Mouse (Mus musculus) forebrain, embryonic 14.5 days (tissue): ENCODE measurements at regions not wholly inside any gene's neighbourhood (a gene's known extent, or its start where the extent isn't known, plus 50 kb on each side); places are given as distances from the start of the nearest gene placed in this dataset.

Experiments
- ATAC-seq: fragments of 200-750 bp; cut with Nextera tagmentation; 2 replicates; pipeline ENCODE4 v1.8.0; 2017; ENCODE audit warnings: mild to moderate bottlenecking, moderate library complexity
- DNase-seq: peaks from one replicate; pipeline ENCODE4 v3.0.0-alpha.2; 2015; ENCODE audit warnings: low spot score
- H3K27ac ChIP-seq: fragments of 300-500 bp; sonication (generic); 2 replicates; pipeline ENCODE4 v1.5.1; 2014; ENCODE audit warnings: low read depth, mild to moderate bottlenecking, control low read depth, low read length, moderate library complexity
- H3K27me3 ChIP-seq: fragments of 300-500 bp; sonication (generic); replicated peaks from 2 replicates; pipeline ENCODE4 v1.6.1; 2014; ENCODE audit warnings: low read length, control low read depth, mixed read lengths; ENCODE audit not compliant: control insufficient read depth, insufficient read depth
- H3K36me3 ChIP-seq: fragments of 300-500 bp; sonication (generic); 2 replicates; pipeline ENCODE4 v1.6.1; 2014; ENCODE audit warnings: low read length, control low read depth; ENCODE audit not compliant: control insufficient read depth, insufficient read depth
- H3K4me1 ChIP-seq: fragments of 300-500 bp; sonication (generic); 2 replicates; pipeline ENCODE4 v1.6.1; 2014; ENCODE audit warnings: antibody characterized with exemption, low read length, control low read depth; ENCODE audit not compliant: control insufficient read depth, insufficient read depth
- H3K4me2 ChIP-seq: fragments of 300-500 bp; sonication (generic); 2 replicates; pipeline ENCODE4 v1.6.1; 2014; ENCODE audit warnings: mild to moderate bottlenecking, control low read depth, low read length
- H3K4me3 ChIP-seq: fragments of 300-500 bp; sonication (generic); 2 replicates; pipeline ENCODE4 v1.5.1; 2014; ENCODE audit warnings: low read depth, low read length, control low read depth
- H3K9ac ChIP-seq: fragments of 300-500 bp; sonication (generic); 2 replicates; pipeline ENCODE4 v1.6.1; 2014; ENCODE audit warnings: mild to moderate bottlenecking, low read length, control low read depth, moderate library complexity
- H3K9me3 ChIP-seq: fragments of 300-500 bp; sonication (generic); replicated peaks from 2 replicates; pipeline ENCODE4 v1.6.1; 2016; ENCODE audit warnings: low read length, control low read depth, mixed read lengths; ENCODE audit not compliant: control insufficient read depth
- WGBS: fragments of 180-500 bp; shearing (Covaris S2); extraction: QIAGEN DNeasy Blood & Tissue Kit; methylation state at CpG from one replicate; pipeline ENCODE4 v1.1.7; 2014; 5-methylcytosine and 5-hydroxymethylcytosine counted together

- Histone ChIP-seq H3K4me1 (no peaks in the 10 kb centered on the region), H3K36me3 (no peaks in the 10 kb centered on the region), H3K4me2 (no peak overlapping the region), H3K9me3 (no peaks in the 10 kb centered on the region), H3K27ac (no peak overlapping the region), H3K4me3 (no peak overlapping the region), H3K27me3 (no peaks in the 10 kb centered on the region), H3K9ac (no peak overlapping the region)
- DNase-seq (peak; percentile 47), ATAC-seq (peak; percentile 60; the same call in 1 of the 2 replicates)
- WGBS, result 31% methylated on average over 2 of the region's 2 CpGs
Observed at GRCm38 (mm10) chrX:96019556-96019955, 62.8 kb upstream of the Las1l start.

- Histone ChIP-seq H3K27me3 (no peaks in the 10 kb centered on the region), H3K4me1 (no peaks in the 10 kb centered on the region), H3K4me2 (no peak overlapping the region), H3K9ac (no peak overlapping the region), H3K36me3 (no peaks in the 10 kb centered on the region), H3K9me3 (no peaks in the 10 kb centered on the region), H3K4me3 (no peak overlapping the region), H3K27ac (no peak overlapping the region)
- WGBS, result 74% methylated on average over 3 of the region's 3 CpGs
- DNase-seq (no peak), ATAC-seq (no peak)
Observed at GRCm38 (mm10) chrX:96020407-96020806, 63.6 kb upstream of the Las1l start.

- no peaks in the 10 kb centered on the region for H3K9me3 ChIP-seq
- ATAC-seq (no peak), DNase-seq (no peak)
- no peaks in the 10 kb centered on the region for H3K36me3 ChIP-seq
- H3K4me3 ChIP-seq, result no peak overlapping the region
- no peak overlapping the region for H3K9ac ChIP-seq
- no peaks in the 10 kb centered on the region for H3K4me1 ChIP-seq
- H3K27ac ChIP-seq, result no peak overlapping the region
- no peaks in the 10 kb centered on the region for H3K27me3 ChIP-seq
- WGBS, result 95% methylated on average over 3 of the region's 3 CpGs
- H3K4me2 ChIP-seq, result no peak overlapping the region
Observed at GRCm38 (mm10) chrX:96025374-96025773, 68.6 kb upstream of the Las1l start.

GRCm38 (mm10) chrX:96025876-96026275, 69.1 kb upstream of the Las1l start:
- WGBS, result 85% methylated on average over 5 of the region's 5 CpGs
- H3K36me3 ChIP-seq, result no peaks in the 10 kb centered on the region
- no peak overlapping the region for H3K9ac ChIP-seq
- DNase-seq (no peak), ATAC-seq (no peak)
- no peaks in the 10 kb centered on the region for H3K27me3 ChIP-seq
- H3K27ac ChIP-seq, result no peak overlapping the region
- H3K4me3 ChIP-seq, result no peak overlapping the region
- H3K4me1 ChIP-seq, result no peaks in the 10 kb centered on the region
- H3K4me2 ChIP-seq, result no peak overlapping the region
- no peaks in the 10 kb centered on the region for H3K9me3 ChIP-seq

- Histone ChIP-seq H3K36me3 (no peaks in the 10 kb centered on the region), H3K9me3 (no peaks in the 10 kb centered on the region), H3K4me3 (no peak overlapping the region), H3K4me2 (no peak overlapping the region), H3K4me1 (no peaks in the 10 kb centered on the region), H3K27ac (no peak overlapping the region), H3K9ac (no peak overlapping the region), H3K27me3 (no peaks in the 10 kb centered on the region)
- 75% methylated on average over 5 of the region's 5 CpGs for WGBS
- DNase-seq, result no peak
- no peak for ATAC-seq
Observed at GRCm38 (mm10) chrX:96031591-96031990, 64.3 kb upstream of the Msn start.

GRCm38 (mm10) chrX:96035307-96035706, 60.5 kb upstream of the Msn start:
- no peaks in the 10 kb centered on the region for H3K36me3 ChIP-seq
- H3K27ac ChIP-seq, result no peak overlapping the region
- H3K9me3 ChIP-seq, result no peaks in the 10 kb centered on the region
- no peaks in the 10 kb centered on the region for H3K4me1 ChIP-seq
- H3K9ac ChIP-seq, result no peak overlapping the region
- ATAC-seq, result no peak
- no peak overlapping the region for H3K4me3 ChIP-seq
- no peak for DNase-seq
- no peak overlapping the region for H3K4me2 ChIP-seq
- no peaks in the 10 kb centered on the region for H3K27me3 ChIP-seq

GRCm38 (mm10) chrX:96042193-96042592, 53.6 kb upstream of the Msn start:
- Histone ChIP-seq H3K27ac (no peak overlapping the region), H3K4me1 (no peaks in the 10 kb centered on the region), H3K4me2 (no peak overlapping the region), H3K36me3 (no peaks in the 10 kb centered on the region), H3K9ac (no peak overlapping the region), H3K9me3 (no peaks in the 10 kb centered on the region), H3K27me3 (no peaks in the 10 kb centered on the region), H3K4me3 (no peak overlapping the region)
- WGBS, result 70% methylated on average over 3 of the region's 3 CpGs
- DNase-seq (no peak), ATAC-seq (no peak)
